Mouse (Mus musculus) embryo, embryonic 10.5 days (tissue): ENCODE data around the gene Ano8.
"Not testable (repeated sequence)": the region's sequence is repeated elsewhere in the genome, so short reads cannot be mapped to it uniquely, and the experiment has no call there.

Experiments
- DNase-seq: peaks from one replicate; pipeline ENCODE4 v3.0.0-alpha.2; 2015; ENCODE audit warnings: low spot score

Gene Ano8

GRCm38 (mm10) chr8:71441404-71441803, 44.4 kb downstream of the Ano8 start:
- DNase-seq: peak; percentile 81

- no peak for DNase-seq
Observed at GRCm38 (mm10) chr8:71437041-71437440, 48.7 kb downstream of the Ano8 start.

- DNase-seq: not testable (repeated sequence)
Observed at GRCm38 (mm10) chr8:71432935-71433334, 52.8 kb downstream of the Ano8 start.
